Mouse (Mus musculus) stomach, postnatal 0 days (tissue): ENCODE data around the gene Klhl6.

Experiments
- CTCF ChIP-seq: IDR thresholded peaks from 2 replicates; pipeline ENCODE4 v1.5.1; 2016; ENCODE audit warnings: antibody characterized with exemption, low read depth, mild to moderate bottlenecking, moderate library complexity
- EP300 ChIP-seq: optimal IDR thresholded peaks from 2 replicates; pipeline ENCODE3; 2016; ENCODE audit warnings: antibody characterized with exemption

DNA sequence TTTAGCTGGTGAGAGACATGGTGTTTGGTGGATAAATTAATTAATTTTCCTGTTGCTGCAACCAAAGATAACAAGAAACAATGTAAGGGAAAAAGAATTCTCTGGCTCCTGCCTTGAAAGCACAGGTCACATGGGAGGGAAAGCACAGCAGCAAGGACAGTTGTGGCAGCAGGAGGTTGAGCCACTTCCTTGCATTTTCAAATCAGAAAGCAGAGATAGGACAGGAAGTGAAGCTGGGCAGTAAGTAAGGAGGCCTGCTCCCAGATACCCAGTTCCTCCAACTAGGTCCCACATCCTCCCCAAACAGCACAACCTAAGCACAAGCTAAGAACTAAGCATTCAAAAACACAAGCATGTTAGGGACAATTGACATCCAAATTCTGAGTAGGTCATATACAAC, 15.9 kb downstream of the Klhl6 start:
- TF ChIP-seq CTCF (no peak), EP300 (no peak)
